Mouse (Mus musculus): Measurements from ENCODE around the gene Fads2. TPM values are rescaled to one million over a fixed set of nuclear protein-coding genes. Genes with fewer than 3 reads are reported as not detected.

Fads2 gene
- total RNA-seq, 2 experiments from 2014 or later, result 140 to 145 TPM

GRCm38 (mm10) chr19:10042816-10043215 is 58.7 kb downstream of the Fads2 start:
- DNase-seq (ENCODE audit: low spot score in 2 of 2), result no peak

- DNase-seq (ENCODE audit: low spot score in 2 of 2), result peak in 1 of 2 experiments; percentile 17
Observed at GRCm38 (mm10) chr19:10042232-10042631, 59.3 kb downstream of the Fads2 start.

GRCm38 (mm10) chr19:10041388-10042148 is 60.0 kb downstream of the Fads2 start, which contains the start of gene Fads3:
Gene Fads3, plus strand, starts transcription at chr19:10041569.
- peak in 1 of 2 experiments; percentile 68 for DNase-seq (ENCODE audit: low spot score in 2 of 2)

GRCm38 (mm10) chr19:10040866-10041387 is 60.6 kb downstream of the Fads2 start:
- peak in 1 of 2 experiments; percentile 30 for DNase-seq (ENCODE audit: low spot score in 2 of 2)

- no peak for DNase-seq (ENCODE audit: low spot score in 2 of 2)
Observed at GRCm38 (mm10) chr19:10039615-10040014, 61.9 kb downstream of the Fads2 start.

GRCm38 (mm10) chr19:10038910-10039309 is 62.6 kb downstream of the Fads2 start:
- no peak for DNase-seq (ENCODE audit: low spot score in 2 of 2)

GRCm38 (mm10) chr19:10038364-10038763 is 63.2 kb downstream of the Fads2 start:
- DNase-seq (ENCODE audit: low spot score in 2 of 2), result no peak

GRCm38 (mm10) chr19:10037534-10037933 is 64.0 kb downstream of the Fads2 start:
- no peak for DNase-seq (ENCODE audit: low spot score in 2 of 2)

GRCm38 (mm10) chr19:10034785-10035447 is 66.6 kb downstream of the Fads2 start:
- DNase-seq (ENCODE audit: low spot score in 2 of 2), result peak; percentile 55 to 85

- DNase-seq (ENCODE audit: low spot score in 2 of 2), result no peak
Observed at GRCm38 (mm10) chr19:10034356-10034755, 67.2 kb downstream of the Fads2 start.

- peak; percentile 46 to 71 for DNase-seq (ENCODE audit: low spot score in 2 of 2)
Observed at GRCm38 (mm10) chr19:10033211-10033973, 68.2 kb downstream of the Fads2 start.

GRCm38 (mm10) chr19:10029746-10030145 is 71.8 kb downstream of the Fads2 start:
- DNase-seq (ENCODE audit: low spot score in 2 of 2), result no peak

- peak in 1 of 2 experiments; percentile 34 for DNase-seq (ENCODE audit: low spot score in 2 of 2)
Observed at GRCm38 (mm10) chr19:10025169-10025875, 76.2 kb downstream of the Fads2 start.

- no peak for DNase-seq (ENCODE audit: low spot score in 2 of 2)
Observed at GRCm38 (mm10) chr19:10023304-10023758, 78.2 kb downstream of the Fads2 start.

GRCm38 (mm10) chr19:10022414-10023303 is 78.9 kb downstream of the Fads2 start:
- peak; percentile 61 to 75 for DNase-seq (ENCODE audit: low spot score in 2 of 2)

GRCm38 (mm10) chr19:10021981-10022380 is 79.6 kb downstream of the Fads2 start:
- DNase-seq (ENCODE audit: low spot score in 2 of 2), result no peak

- no peak for DNase-seq (ENCODE audit: low spot score in 2 of 2)
Observed at GRCm38 (mm10) chr19:10019214-10019760, 82.3 kb downstream of the Fads2 start.

- no peak for DNase-seq (ENCODE audit: low spot score in 2 of 2)
Observed at GRCm38 (mm10) chr19:10018527-10018818, 83.1 kb downstream of the Fads2 start.

All from layer of hippocampus, adult 18-20 months (tissue).